Mouse (Mus musculus) midbrain, embryonic 12.5 days (tissue): ENCODE results near the gene Usp33. TPM values are rescaled to one million over a fixed set of nuclear protein-coding genes. Genes with fewer than 3 reads are reported as not detected.

ENCODE experiments used
- ATAC-seq: fragments of 200-750 bp; cut with Nextera tagmentation; 2 replicates; pipeline ENCODE4 v1.8.0; 2017; ENCODE audit warnings: low read depth, moderate TSS enrichment, moderate library complexity; ENCODE audit not compliant: low FRiP score
- H3K27ac ChIP-seq: fragments of 300-500 bp; sonication (generic); replicated peaks from 2 replicates; pipeline ENCODE4 v1.5.1; 2016; ENCODE audit warnings: mild to moderate bottlenecking
- H3K27me3 ChIP-seq: fragments of 300-500 bp; sonication (generic); 2 replicates; pipeline ENCODE4 v1.6.1; 2016; ENCODE audit warnings: mild to moderate bottlenecking
- H3K36me3 ChIP-seq: fragments of 300-500 bp; sonication (generic); 2 replicates; pipeline ENCODE4 v1.6.1; 2016
- H3K4me1 ChIP-seq: fragments of 300-500 bp; sonication (generic); 2 replicates; pipeline ENCODE4 v1.6.1; 2016
- H3K4me2 ChIP-seq: fragments of 300-500 bp; sonication (generic); replicated peaks from 2 replicates; pipeline ENCODE4 v1.6.1; 2016; ENCODE audit warnings: mild to moderate bottlenecking, moderate library complexity
- H3K4me3 ChIP-seq: fragments of 300-500 bp; sonication (generic); 2 replicates; pipeline ENCODE4 v1.5.1; 2016; ENCODE audit warnings: mild to moderate bottlenecking
- H3K9ac ChIP-seq: fragments of 300-500 bp; sonication (generic); replicated peaks from 2 replicates; pipeline ENCODE4 v1.6.1; 2016; ENCODE audit warnings: mild to moderate bottlenecking, moderate library complexity
- H3K9me3 ChIP-seq: fragments of 300-500 bp; sonication (generic); 2 replicates; pipeline ENCODE4 v1.6.1; 2016; ENCODE audit warnings: mild to moderate bottlenecking
- WGBS: fragments of 180-500 bp; shearing (Covaris S2); methylation state at CpG from one replicate; pipeline ENCODE4 v1.1.7; 2016; 5-methylcytosine and 5-hydroxymethylcytosine counted together
- polyA plus RNA-seq: library from polyadenylated mRNA; unstranded; fragments of >200 nt; fragmentation: Nextera tagmentation; extraction: Ambion mirVana; gene quantifications from 2 replicates; pipeline ENCODE4 v1.2.1, GENCODE M21; 2016

Usp33 gene
- polyA plus RNA-seq, 1 experiment from 2014 or later, result 72.1 TPM

DNA sequence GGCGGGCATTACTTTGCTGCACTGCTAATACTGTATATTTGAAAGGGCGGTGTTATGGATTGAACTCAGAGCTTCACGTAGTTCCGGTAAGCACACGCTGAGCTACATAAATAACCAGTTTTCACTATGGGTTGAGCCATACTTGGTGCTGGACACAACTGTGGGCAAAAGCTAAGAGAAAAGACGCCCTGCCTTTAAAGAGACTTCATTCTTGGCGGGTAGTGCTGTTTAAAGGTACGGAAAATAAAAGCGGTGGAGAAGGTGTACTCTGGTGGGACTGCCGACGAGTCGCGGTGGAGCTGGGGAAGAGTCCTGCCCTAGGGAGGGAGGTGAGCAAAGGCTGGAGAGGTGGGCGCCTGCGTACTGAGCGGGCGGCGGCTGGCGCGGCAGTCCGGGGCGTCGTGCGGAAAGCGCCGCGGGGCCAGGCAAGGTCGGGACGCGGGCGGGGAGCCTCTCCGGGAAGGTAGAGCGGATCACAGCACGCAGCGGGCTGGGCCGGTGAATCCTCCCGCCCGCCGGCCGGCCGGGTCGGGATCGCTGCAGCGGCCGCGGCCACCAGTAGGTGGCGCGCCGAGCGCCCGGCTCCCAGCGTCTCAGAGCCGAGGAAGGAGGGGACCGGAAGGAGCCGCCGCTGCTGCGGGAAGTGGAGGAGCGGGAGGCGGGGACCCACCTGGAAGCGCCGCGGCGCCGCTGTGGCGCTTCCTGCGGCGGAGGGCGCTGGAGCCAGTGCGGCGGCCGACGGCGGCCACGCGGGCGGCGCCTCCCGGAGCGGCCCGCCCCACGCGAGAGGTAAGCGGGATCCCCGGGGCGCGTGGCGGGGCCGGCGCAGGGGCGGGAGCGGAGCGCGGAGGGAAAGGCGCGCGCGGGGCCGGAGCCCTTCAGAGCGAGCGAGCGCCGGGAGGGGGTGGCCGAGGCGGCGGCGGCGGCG, 49.3 kb downstream of the Usp33 start, which contains the start of gene Zzz3:
Gene Zzz3 (plus strand): TSS at position 124 of the 928 bp plus-strand sequence.
- WGBS, result under 1% methylated on average over 88 of the region's 108 CpGs
- Histone ChIP-seq H3K36me3 (peaks cover 7% of the 10 kb centered on the region), H3K27ac (peak within 1 kb of the TSS; percentile 99), H3K4me3 (peak within 1 kb of the TSS; percentile 91), H3K4me1 (peaks cover 19% of the 10 kb centered on the region), H3K4me2 (peak within 1 kb of the TSS; percentile 70), H3K9ac (peak within 1 kb of the TSS; percentile 91), H3K9me3 (no peaks in the 10 kb centered on the region), H3K27me3 (no peaks in the 10 kb centered on the region)
- ATAC-seq, result peak; percentile 90

DNA sequence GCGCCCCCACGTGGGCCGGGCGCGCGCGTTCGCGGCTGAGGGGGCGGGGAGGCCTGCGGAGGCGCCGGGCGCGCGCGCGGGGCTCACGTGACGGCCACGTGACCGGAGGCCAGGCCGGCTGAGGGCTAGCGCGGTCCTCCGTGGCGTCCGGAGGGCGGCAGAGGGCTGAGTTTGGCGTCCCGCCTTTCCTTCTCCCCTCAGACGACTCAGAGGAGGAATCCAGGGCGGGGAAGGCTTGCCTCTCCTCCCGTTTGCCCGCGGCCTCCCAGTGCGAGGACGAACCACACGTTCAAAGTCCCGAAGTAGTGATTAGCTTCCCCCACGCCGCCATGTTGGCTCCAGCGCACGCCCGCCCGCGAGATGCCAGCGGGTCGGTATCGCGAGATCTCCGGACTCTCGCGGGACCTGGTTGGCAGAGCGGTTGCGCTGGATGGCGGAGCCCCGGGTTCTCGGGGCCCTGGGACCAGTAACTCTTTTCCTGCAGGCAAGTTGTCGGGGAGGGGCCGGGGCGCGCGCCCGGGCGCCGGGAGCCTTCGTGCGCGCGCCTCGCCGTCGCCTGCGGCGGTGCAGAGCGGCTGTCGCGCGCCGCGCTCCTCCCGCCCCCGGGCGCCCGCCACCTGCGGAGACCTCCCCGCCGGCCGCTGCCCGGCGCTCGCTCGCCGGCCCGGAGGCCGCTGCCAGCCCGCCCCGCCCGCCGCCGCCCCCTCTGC, 50.2 kb downstream of the Usp33 start:
- Histone ChIP-seq H3K9me3 (no peaks in the 10 kb centered on the region), H3K4me2 (peak overlapping the region; percentile 70), H3K4me3 (peak overlapping the region; percentile 91), H3K36me3 (peaks cover 2% of the 10 kb centered on the region), H3K27ac (peak overlapping the region; percentile 99), H3K9ac (peak overlapping the region; percentile 91), H3K4me1 (peaks cover 19% of the 10 kb centered on the region), H3K27me3 (no peaks in the 10 kb centered on the region)
- WGBS, result 0% methylated on average over 65 of the region's 102 CpGs
- ATAC-seq, result peak; percentile 90

GRCm38 (mm10) chr3:152396988-152397314, 50.7 kb downstream of the Usp33 start:
- peak overlapping the region; percentile 91 for H3K9ac ChIP-seq
- H3K4me2 ChIP-seq, result peak overlapping the region; percentile 70
- no peak for ATAC-seq
- H3K4me3 ChIP-seq, result peak overlapping the region; percentile 91
- WGBS, result 1% methylated on average over 10 of the region's 10 CpGs
- no peaks in the 10 kb centered on the region for H3K27me3 ChIP-seq
- H3K4me1 ChIP-seq, result peaks cover 21% of the 10 kb centered on the region
- H3K27ac ChIP-seq, result peak overlapping the region; percentile 99
- H3K36me3 ChIP-seq, result no peaks in the 10 kb centered on the region; the same call in 1 of the 2 replicates
- no peaks in the 10 kb centered on the region for H3K9me3 ChIP-seq

DNA sequence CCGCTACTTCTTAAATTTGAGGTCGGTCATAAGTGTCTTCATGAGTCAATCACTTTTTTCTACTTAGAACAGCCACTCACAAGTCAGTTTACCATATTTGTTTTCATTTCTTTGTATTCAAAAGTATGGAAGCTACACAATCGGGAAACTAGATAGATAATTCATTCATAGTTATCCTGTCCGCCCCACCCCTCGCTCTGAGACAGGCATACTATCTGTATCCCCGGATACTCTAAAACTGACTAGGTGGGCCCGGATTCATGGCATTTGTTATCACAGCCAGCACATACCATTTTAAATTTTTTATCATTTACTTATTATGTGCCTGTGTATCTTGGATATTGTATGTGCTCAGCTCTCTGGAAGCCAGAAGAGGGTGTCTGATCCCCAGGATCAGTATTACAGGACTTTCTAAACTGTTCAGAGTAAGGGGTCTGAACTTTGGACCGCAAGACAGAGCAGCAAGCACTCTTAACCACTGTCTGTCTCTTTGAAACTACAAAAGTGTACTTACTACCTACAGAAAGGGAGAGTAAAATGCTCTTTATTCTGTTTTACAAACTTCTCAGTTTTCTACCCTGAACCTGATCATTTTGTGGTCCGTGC, 51.2 kb downstream of the Usp33 start:
- no peaks in the 10 kb centered on the region for H3K9me3 ChIP-seq
- H3K4me2 ChIP-seq, result peak overlapping the region; percentile 70
- peaks cover 22% of the 10 kb centered on the region for H3K4me1 ChIP-seq
- peak overlapping the region; percentile 91 for H3K4me3 ChIP-seq
- WGBS, result 65% methylated on average over 9 of the region's 9 CpGs
- H3K27ac ChIP-seq, result no peak overlapping the region
- no peaks in the 10 kb centered on the region; the same call in 1 of the 2 replicates for H3K36me3 ChIP-seq
- H3K27me3 ChIP-seq, result no peaks in the 10 kb centered on the region
- no peak for ATAC-seq
- peak overlapping the region; percentile 91 for H3K9ac ChIP-seq

DNA sequence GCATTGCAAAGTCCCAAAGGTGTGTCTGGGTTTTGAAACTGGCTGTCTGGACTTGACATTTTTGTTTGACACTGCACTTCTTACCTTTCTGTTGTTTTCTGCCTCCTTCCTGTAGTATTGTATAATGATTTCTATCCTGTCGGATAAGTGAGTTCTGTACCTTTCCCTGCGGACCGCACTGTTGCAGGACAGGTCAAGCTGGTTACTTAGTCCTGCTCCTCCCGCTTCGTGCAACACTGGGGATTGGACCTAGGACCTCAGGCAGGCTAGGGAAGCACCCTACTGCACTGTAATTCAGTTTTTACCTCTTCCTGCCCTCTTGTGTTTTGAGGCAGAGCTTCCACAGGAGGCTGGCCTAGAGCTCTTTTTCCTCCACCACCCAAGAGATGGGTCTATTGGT, 54.2 kb downstream of the Usp33 start:
- H3K4me1 ChIP-seq, result peaks cover 11% of the 10 kb centered on the region
- H3K9ac ChIP-seq, result no peak overlapping the region
- H3K4me3 ChIP-seq, result no peak overlapping the region
- WGBS, result 89% methylated on average over 5 of the region's 5 CpGs
- no peaks in the 10 kb centered on the region for H3K9me3 ChIP-seq
- no peak overlapping the region for H3K27ac ChIP-seq
- ATAC-seq, result no peak
- no peak overlapping the region for H3K4me2 ChIP-seq
- H3K27me3 ChIP-seq, result no peaks in the 10 kb centered on the region
- H3K36me3 ChIP-seq, result no peaks in the 10 kb centered on the region

- Histone ChIP-seq H3K4me2 (no peak overlapping the region), H3K4me3 (no peak overlapping the region), H3K27ac (no peak overlapping the region), H3K27me3 (no peaks in the 10 kb centered on the region), H3K9ac (no peak overlapping the region), H3K9me3 (no peaks in the 10 kb centered on the region), H3K4me1 (peaks cover 11% of the 10 kb centered on the region), H3K36me3 (no peaks in the 10 kb centered on the region)
- ATAC-seq, result no peak
- 83% methylated on average over 3 of the region's 3 CpGs for WGBS
These were observed 54.6 kb downstream of the Usp33 start for GRCm38 (mm10) chr3:152400875-152401274.

DNA sequence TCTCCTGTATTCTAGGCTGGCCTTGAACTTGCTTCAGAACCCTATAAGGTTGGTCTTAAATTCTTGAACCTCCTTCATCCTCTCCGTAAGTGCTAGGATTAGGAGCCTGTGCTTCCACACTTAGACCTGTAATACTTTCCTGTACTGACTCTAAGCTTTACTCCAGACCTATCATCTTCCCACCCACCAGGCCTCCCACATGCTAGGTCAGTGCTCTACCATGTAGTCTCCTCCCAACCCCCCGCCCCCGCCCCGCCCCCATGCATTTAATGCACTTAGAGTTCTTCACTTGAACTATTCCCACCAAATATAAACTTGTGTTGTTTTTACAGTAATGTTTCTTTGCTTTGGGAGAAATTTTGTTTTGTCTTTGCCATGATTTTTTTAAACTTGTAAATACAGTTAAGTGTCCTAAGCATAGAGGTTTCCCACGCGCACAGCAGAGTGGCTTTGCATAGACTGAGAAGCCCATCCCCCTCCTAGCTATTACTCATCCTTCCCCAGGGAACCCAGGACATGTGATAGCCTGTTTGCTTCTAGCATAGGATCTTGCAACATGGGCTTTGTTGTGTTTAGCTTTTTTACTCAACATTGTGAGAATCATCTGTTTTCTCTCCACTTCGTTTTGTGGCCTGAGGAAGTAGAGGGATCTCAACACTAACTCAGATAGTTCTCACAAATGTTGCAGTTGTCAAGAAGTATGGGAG, 55.8 kb downstream of the Usp33 start:
- Histone ChIP-seq H3K9ac (no peak overlapping the region), H3K4me2 (no peak overlapping the region), H3K27ac (no peak overlapping the region), H3K36me3 (no peaks in the 10 kb centered on the region), H3K27me3 (no peaks in the 10 kb centered on the region), H3K4me1 (peaks cover 10% of the 10 kb centered on the region), H3K4me3 (no peak overlapping the region), H3K9me3 (no peaks in the 10 kb centered on the region)
- 88% methylated on average over 7 of the region's 7 CpGs for WGBS
- ATAC-seq, result no peak

- Histone ChIP-seq H3K36me3 (no peaks in the 10 kb centered on the region), H3K9me3 (no peaks in the 10 kb centered on the region), H3K4me1 (peaks cover 4% of the 10 kb centered on the region), H3K27me3 (no peaks in the 10 kb centered on the region), H3K27ac (no peak overlapping the region), H3K4me2 (no peak overlapping the region), H3K4me3 (no peak overlapping the region), H3K9ac (no peak overlapping the region)
- ATAC-seq, result no peak
- 93% methylated on average over 3 of the region's 3 CpGs for WGBS
These were observed 56.4 kb downstream of the Usp33 start for GRCm38 (mm10) chr3:152402671-152403066.

DNA sequence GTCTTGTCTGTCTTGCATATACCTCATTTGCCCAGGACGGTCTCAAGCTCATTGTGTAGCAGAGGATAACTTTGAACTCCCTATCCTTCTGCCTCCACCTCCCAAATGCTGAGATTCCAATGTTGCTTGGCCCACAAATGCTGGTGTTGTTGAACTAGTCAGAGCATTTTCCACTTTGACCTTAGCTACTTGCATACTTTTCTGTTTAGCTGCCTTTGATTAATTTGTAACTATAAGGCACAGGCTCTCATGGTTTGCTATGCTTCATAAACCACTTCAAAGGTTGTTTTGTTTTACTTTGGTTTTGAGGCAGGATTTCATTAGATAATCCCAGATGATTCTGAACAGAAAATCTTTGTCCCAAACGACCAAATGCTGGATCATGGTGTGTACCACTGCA, 57.5 kb downstream of the Usp33 start:
- Histone ChIP-seq H3K9ac (no peak overlapping the region), H3K36me3 (no peaks in the 10 kb centered on the region), H3K27ac (no peak overlapping the region), H3K4me1 (0 out of 2 replicates have a peak, but pooled peaks cover 3% of the 10 kb centered on the region), H3K4me3 (no peak overlapping the region), H3K4me2 (no peak overlapping the region), H3K27me3 (no peaks in the 10 kb centered on the region), H3K9me3 (no peaks in the 10 kb centered on the region)
- 84% methylated on average over 2 of the region's 2 CpGs for WGBS
- ATAC-seq, result no peak

DNA sequence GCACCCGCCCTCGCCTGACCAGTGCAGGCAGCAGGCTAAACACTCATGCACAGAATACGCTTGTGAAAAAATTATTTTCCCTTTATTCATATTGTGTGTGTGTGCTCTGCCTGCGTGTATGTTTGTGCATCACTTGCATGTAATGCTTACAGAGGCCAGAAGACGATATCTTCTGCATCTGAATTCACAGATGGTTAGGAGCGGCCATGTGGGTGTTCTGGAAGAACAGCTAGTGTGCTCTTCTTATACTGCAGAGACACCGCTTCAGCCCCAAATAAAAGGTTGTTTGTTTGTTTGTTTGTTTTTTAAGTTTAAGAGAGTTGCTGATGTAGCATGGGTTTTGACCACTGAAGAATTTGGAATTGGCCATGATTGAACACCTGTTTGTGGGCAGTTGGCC, 59.1 kb downstream of the Usp33 start:
- WGBS, result 97% methylated on average over 7 of the region's 7 CpGs
- Histone ChIP-seq H3K4me3 (no peak overlapping the region), H3K4me1 (0 out of 2 replicates have a peak, but pooled peaks cover 3% of the 10 kb centered on the region), H3K9ac (no peak overlapping the region), H3K9me3 (no peaks in the 10 kb centered on the region), H3K27ac (no peak overlapping the region), H3K4me2 (no peak overlapping the region), H3K36me3 (no peaks in the 10 kb centered on the region), H3K27me3 (no peaks in the 10 kb centered on the region)
- ATAC-seq, result no peak

GRCm38 (mm10) chr3:152405978-152406640, 59.8 kb downstream of the Usp33 start:
- Histone ChIP-seq H3K4me2 (no peak overlapping the region), H3K4me3 (no peak overlapping the region), H3K36me3 (no peaks in the 10 kb centered on the region), H3K27me3 (no peaks in the 10 kb centered on the region), H3K9ac (no peak overlapping the region), H3K4me1 (0 out of 2 replicates have a peak, but pooled peaks cover 6% of the 10 kb centered on the region), H3K27ac (no peak overlapping the region), H3K9me3 (no peaks in the 10 kb centered on the region)
- 92% methylated on average over 4 of the region's 4 CpGs for WGBS
- no peak for ATAC-seq
